Mouse (Mus musculus) megakaryocyte, embryonic 14.5 days (primary cell): ENCODE data around the gene Smpd3.

Source experiments
- FLI1 ChIP-seq: IDR thresholded peaks from 2 replicates; pipeline ENCODE4 v1.6.1; 2012; ENCODE audit warnings: low read length, inconsistent platforms, mixed read lengths
- GATA1 ChIP-seq: IDR thresholded peaks from 3 replicates; pipeline ENCODE4 v1.6.1; 2012; ENCODE audit warnings: mixed read lengths, low read length, inconsistent platforms, borderline replicate concordance

DNA sequence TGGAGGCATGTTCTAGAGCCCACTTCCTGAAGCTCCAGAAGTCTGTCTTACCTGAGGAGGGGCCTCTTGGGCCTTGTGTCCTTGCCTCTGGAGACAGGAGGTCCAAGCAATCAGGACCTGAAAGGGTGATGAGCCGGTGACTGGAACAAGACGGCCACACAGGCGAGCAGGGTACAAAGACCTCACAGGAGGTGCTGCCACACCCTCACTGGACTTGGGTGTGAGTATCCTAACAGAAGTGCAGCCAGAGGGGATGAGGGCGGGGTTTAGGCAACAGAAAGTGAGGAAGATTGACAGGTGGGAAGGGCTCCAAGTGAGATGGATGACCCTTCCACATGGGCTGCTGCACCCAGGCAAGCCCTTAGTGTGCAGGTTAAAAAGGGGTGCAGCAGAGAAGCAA, 56.9 kb downstream of the Smpd3 start:
- TF ChIP-seq GATA1 (no peak), FLI1 (no peak)
